Mouse (Mus musculus) spleen, adult 12 weeks (tissue): ENCODE results near the gene Hist1h2ag.

Experiments
- DNase-seq: peaks from one replicate; pipeline ENCODE4 v3.0.0; 2022; ENCODE audit warnings: low spot score

Gene Hist1h2ag

GRCm38 (mm10) chr13:22008707-22009106 is 34.0 kb downstream of the Hist1h2ag start:
- no peak for DNase-seq

GRCm38 (mm10) chr13:22007872-22008271 is 34.9 kb downstream of the Hist1h2ag start:
- DNase-seq = no peak

- DNase-seq = no peak
Observed at GRCm38 (mm10) chr13:22007121-22007510, 35.6 kb downstream of the Hist1h2ag start.

- DNase-seq = peak; percentile 50
Observed at GRCm38 (mm10) chr13:22006334-22007120, 36.2 kb downstream of the Hist1h2ag start.

- no peak for DNase-seq
Observed at GRCm38 (mm10) chr13:22005605-22006333, 37.0 kb downstream of the Hist1h2ag start.

- no peak for DNase-seq
Observed at GRCm38 (mm10) chr13:22001823-22002222, 40.9 kb downstream of the Hist1h2ag start.

GRCm38 (mm10) chr13:22001346-22001745 is 41.4 kb downstream of the Hist1h2ag start:
- DNase-seq = no peak

GRCm38 (mm10) chr13:21999147-21999546 is 43.6 kb downstream of the Hist1h2ag start:
- no peak for DNase-seq

GRCm38 (mm10) chr13:21998412-21998811 is 44.3 kb downstream of the Hist1h2ag start:
- no peak for DNase-seq

GRCm38 (mm10) chr13:21997821-21998220 is 44.9 kb downstream of the Hist1h2ag start:
- no peak for DNase-seq

GRCm38 (mm10) chr13:21997201-21997820 is 45.4 kb downstream of the Hist1h2ag start:
- DNase-seq = no peak

- no peak for DNase-seq
Observed at GRCm38 (mm10) chr13:21996840-21997185, 45.9 kb downstream of the Hist1h2ag start.

- DNase-seq = no peak
Observed at GRCm38 (mm10) chr13:21996101-21996839, 46.5 kb downstream of the Hist1h2ag start.

GRCm38 (mm10) chr13:21995331-21995914 is 47.3 kb downstream of the Hist1h2ag start:
- no peak for DNase-seq

- no peak for DNase-seq
Observed at GRCm38 (mm10) chr13:21994896-21995295, 47.8 kb downstream of the Hist1h2ag start.

- no peak for DNase-seq
Observed at GRCm38 (mm10) chr13:21993957-21994738, 48.6 kb downstream of the Hist1h2ag start.

GRCm38 (mm10) chr13:21992550-21992949 is 50.2 kb downstream of the Hist1h2ag start:
- no peak for DNase-seq
